Mouse (Mus musculus): Measurements from ENCODE around the gene Olfr1351.
"Not testable (repeated sequence)": the region's sequence is repeated elsewhere in the genome, so short reads cannot be mapped to it uniquely, and the experiment has no call there.

Gene Olfr1351

DNA sequence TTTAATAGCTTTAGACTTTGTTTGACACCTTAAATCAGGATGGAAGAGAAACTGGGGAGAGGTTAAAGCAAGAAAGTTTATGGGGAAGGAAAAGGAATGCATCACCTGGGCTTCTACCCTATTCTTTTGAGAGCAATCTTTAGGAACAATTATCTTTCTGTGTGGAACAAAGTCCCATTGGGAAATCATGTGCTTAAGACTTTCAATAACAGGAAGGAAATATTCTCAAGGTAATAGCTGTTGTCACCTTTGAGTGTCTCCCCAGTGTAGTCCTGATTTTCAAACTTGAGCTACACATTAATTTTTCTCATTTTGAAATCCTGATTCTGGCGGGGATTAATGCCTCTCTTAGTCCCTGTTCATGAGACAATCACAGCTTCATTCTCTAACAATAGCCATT is at the start of gene Olfr1351:
TSS of gene Olfr1351 (plus strand) at position 301 of the 400 bp plus-strand sequence.
- no peak for DNase-seq (ENCODE audit: low read depth)

DNA sequence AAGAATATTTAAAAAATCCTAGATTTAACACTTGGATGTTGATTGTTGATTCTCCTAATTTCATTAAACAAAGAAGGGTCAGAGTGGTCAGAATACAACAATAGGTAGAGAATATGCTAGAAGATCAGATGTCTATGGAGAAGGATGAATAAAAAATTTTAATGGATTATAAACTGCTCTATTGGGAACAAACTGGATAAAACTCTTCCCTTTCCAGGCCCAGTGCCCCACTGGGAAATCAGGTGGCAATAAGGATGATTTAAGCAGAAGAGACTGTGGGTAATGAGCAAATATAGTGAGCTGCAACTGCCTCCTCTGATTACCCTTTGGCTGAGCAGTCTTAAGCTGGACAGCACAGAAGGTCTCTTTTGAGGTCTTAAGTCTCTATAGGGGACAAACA is 49.3 kb upstream of the Olfr1351 start, which contains the start of gene Olfr1353:
TSS of gene Olfr1353 (plus strand) at position 301 of the 400 bp plus-strand sequence.
- not testable (repeated sequence) for DNase-seq (ENCODE audit: low read depth)

DNA sequence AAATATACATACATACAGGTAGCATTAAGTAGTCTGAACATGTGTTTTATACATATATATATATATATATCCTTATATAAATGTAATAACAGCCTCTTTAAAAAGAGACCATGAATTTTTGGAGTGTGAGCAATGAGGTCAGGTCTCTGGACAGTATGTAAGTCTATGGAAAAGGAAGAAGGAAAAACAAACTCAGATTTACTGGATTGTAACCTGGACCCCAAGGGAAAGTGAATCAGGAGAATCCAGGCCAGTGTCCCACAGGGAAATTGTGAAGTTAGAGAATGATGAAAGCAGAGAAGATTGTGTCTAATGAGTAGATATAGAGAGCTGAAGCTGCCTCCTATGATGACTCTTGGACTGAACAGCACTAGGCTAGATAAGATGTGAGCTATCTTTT is 31.5 kb upstream of the Olfr1351 start, which contains the start of gene Olfr1352:
TSS of gene Olfr1352 (plus strand) at position 301 of the 400 bp plus-strand sequence.
- no peak for DNase-seq (ENCODE audit: low read depth)

DNA sequence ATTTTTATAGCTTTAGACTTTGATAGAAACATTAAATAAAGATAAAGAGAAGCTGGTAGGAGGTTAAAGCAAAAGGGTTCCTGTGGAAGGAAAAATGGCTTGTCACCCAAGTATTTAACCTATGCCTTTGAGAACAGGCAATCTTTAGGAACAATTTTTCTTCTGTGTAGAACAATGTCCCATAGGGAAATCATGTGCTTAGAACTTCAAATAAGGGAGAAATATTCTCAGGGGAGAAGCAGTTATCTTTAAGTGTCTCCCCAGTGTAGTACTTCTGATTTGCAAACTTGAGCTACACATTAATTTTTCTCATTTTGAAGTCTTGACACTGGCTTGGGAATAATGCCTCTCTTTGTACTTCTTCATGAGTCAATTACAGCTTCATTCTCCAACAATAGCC is 16.2 kb downstream of the Olfr1351 start, which contains the start of gene Olfr57:
TSS of gene Olfr57 (plus strand) at position 301 of the 400 bp plus-strand sequence.
- DNase-seq (ENCODE audit: low read depth): no peak

- DNase-seq (ENCODE audit: low read depth): not testable (repeated sequence)
Observed at GRCm38 (mm10) chr10:79042457-79042856, 30.2 kb downstream of the Olfr1351 start.

GRCm38 (mm10) chr10:79057370-79057769 is 45.1 kb downstream of the Olfr1351 start:
- not testable (repeated sequence) for DNase-seq (ENCODE audit: low read depth)

All from naive thymus-derived CD4-positive, alpha-beta T cell, adult 2 months (primary cell).